Mouse (Mus musculus): ENCODE results near the gene Ptgds.

GRCm38 (mm10) chr2:25484901-25485647 is 15.2 kb upstream of the Ptgds start:
- no peak for TF ChIP-seq POLR2A (IDR thresholded peaks at IDR 0.05; ENCODE audit: insufficient read depth, low read depth, low read length)
- TF ChIP-seq CTCF (IDR thresholded peaks at IDR 0.05): no peak
